Mouse (Mus musculus) gastrocnemius, postnatal 4 days (tissue): ENCODE data around the gene Ssh1. TPM values are rescaled to one million over a fixed set of nuclear protein-coding genes. Genes with fewer than 3 reads are reported as not detected.

Experiments used
- DNase-seq, 2 experiments: peaks; one replicate each; pipeline ENCODE4 v3.0.0; 2021 to 2022; ENCODE audit warnings: low spot score in 2 of 2, mixed read lengths in 2 of 2
- total RNA-seq, 2 experiments: library from RNA; stranded (reverse); gene quantifications; 2 replicates each; pipeline ENCODE4 v1.2.3; 2021

The Ssh1 gene
- total RNA-seq, 2 experiments from 2014 or later, result 20.2 to 21.1 TPM

GRCm38 (mm10) chr5:113968371-113968770 lies 25.3 kb downstream of the Ssh1 start:
- DNase-seq, result no peak

GRCm38 (mm10) chr5:113966452-113967150 lies 27.1 kb downstream of the Ssh1 start:
- no peak for DNase-seq

GRCm38 (mm10) chr5:113965659-113966185 lies 28.0 kb downstream of the Ssh1 start:
- DNase-seq, result no peak

- DNase-seq, result no peak
These were observed 28.7 kb downstream of the Ssh1 start for GRCm38 (mm10) chr5:113964972-113965371.

GRCm38 (mm10) chr5:113961776-113962175 lies 31.9 kb downstream of the Ssh1 start:
- no peak for DNase-seq

- DNase-seq, result no peak
These were observed 33.3 kb downstream of the Ssh1 start for GRCm38 (mm10) chr5:113960416-113960815.

- DNase-seq, result no peak
These were observed 34.7 kb downstream of the Ssh1 start for GRCm38 (mm10) chr5:113959039-113959438.

GRCm38 (mm10) chr5:113956510-113956909 lies 37.2 kb downstream of the Ssh1 start:
- DNase-seq, result peak; percentile 83 to 88

- no peak for DNase-seq
These were observed 38.0 kb downstream of the Ssh1 start for GRCm38 (mm10) chr5:113955691-113956090.

GRCm38 (mm10) chr5:113955281-113955680 lies 38.4 kb downstream of the Ssh1 start:
- DNase-seq, result no peak

GRCm38 (mm10) chr5:113954421-113954820 lies 39.3 kb downstream of the Ssh1 start:
- peak; percentile 66 to 86 for DNase-seq

- no peak for DNase-seq
These were observed 41.2 kb downstream of the Ssh1 start for GRCm38 (mm10) chr5:113952519-113952918.

- no peak for DNase-seq
These were observed 42.0 kb downstream of the Ssh1 start for GRCm38 (mm10) chr5:113951693-113952071.

- no peak for DNase-seq
These were observed 42.7 kb downstream of the Ssh1 start for GRCm38 (mm10) chr5:113950786-113951692.

- DNase-seq, result no peak
These were observed 43.6 kb downstream of the Ssh1 start for GRCm38 (mm10) chr5:113950133-113950532.

- DNase-seq, result no peak
These were observed 46.4 kb downstream of the Ssh1 start for GRCm38 (mm10) chr5:113947280-113947679.

GRCm38 (mm10) chr5:113945126-113945525 lies 48.6 kb downstream of the Ssh1 start:
- no peak for DNase-seq

- DNase-seq, result no peak
These were observed 50.4 kb downstream of the Ssh1 start for GRCm38 (mm10) chr5:113943328-113943727.

- DNase-seq, result no peak
These were observed 51.1 kb downstream of the Ssh1 start for GRCm38 (mm10) chr5:113942580-113942979.

GRCm38 (mm10) chr5:113939263-113939900 lies 54.3 kb downstream of the Ssh1 start:
- DNase-seq, result no peak

GRCm38 (mm10) chr5:113937650-113938049 lies 56.0 kb downstream of the Ssh1 start:
- DNase-seq, result no peak

GRCm38 (mm10) chr5:113933889-113934288 lies 59.8 kb downstream of the Ssh1 start:
- no peak for DNase-seq
